Mouse (Mus musculus) testis, adult 2 months (tissue): ENCODE data around the gene Gpank1. TPM values are rescaled to one million over a fixed set of nuclear protein-coding genes. Genes with fewer than 3 reads are reported as not detected.
A peak's percentile ranks its signal among the peaks of the same experiment; 100 is the strongest.

Source experiments
- H3K27ac ChIP-seq: fragments of 200-500 bp; 2 replicates; pipeline ENCODE4 v1.5.1; 2012; ENCODE audit warnings: low read depth, low read length; ENCODE audit not compliant: control insufficient read depth, insufficient read depth
- H3K27me3 ChIP-seq: fragments of 200-500 bp; 2 replicates; pipeline ENCODE4 v1.6.1; 2012; ENCODE audit warnings: mild to moderate bottlenecking, low read length, moderate library complexity; ENCODE audit not compliant: control insufficient read depth, insufficient read depth
- H3K36me3 ChIP-seq: fragments of 200-500 bp; 2 replicates; pipeline ENCODE4 v1.6.1; 2012; ENCODE audit warnings: mild to moderate bottlenecking, low read length; ENCODE audit not compliant: control insufficient read depth, insufficient read depth
- H3K4me1 ChIP-seq: fragments of 200-500 bp; 2 replicates; pipeline ENCODE4 v1.6.1; 2012; ENCODE audit warnings: low read length; ENCODE audit not compliant: control insufficient read depth, insufficient read depth
- H3K4me3 ChIP-seq: fragments of 200-500 bp; 2 replicates; pipeline ENCODE4 v1.5.1; 2012; ENCODE audit warnings: low read depth, mild to moderate bottlenecking, low read length, moderate library complexity, mixed read lengths; ENCODE audit not compliant: control insufficient read depth
- CTCF ChIP-seq: fragments of 200-500 bp; IDR thresholded peaks from 2 replicates; pipeline ENCODE4 v1.5.1; 2012; ENCODE audit warnings: low read depth, mild to moderate bottlenecking, inconsistent platforms, low read length, moderate library complexity; ENCODE audit not compliant: control insufficient read depth, insufficient read depth, insufficient replicate concordance
- POLR2A ChIP-seq: fragments of 200-500 bp; IDR thresholded peaks from 2 replicates; pipeline ENCODE4 v1.6.1; 2012; ENCODE audit warnings: low read depth, mild to moderate bottlenecking, inconsistent platforms, low read length, moderate library complexity; ENCODE audit not compliant: control insufficient read depth
- polyA plus RNA-seq: library from polyadenylated mRNA; depleted of rRNA; stranded (reverse); fragments of >200 nt; gene quantifications from 2 replicates; pipeline ENCODE4 v1.2.3, GENCODE M21; 2012; rRNA removed

Gene Gpank1
- 70.0 and 73.6 TPM in 2 replicates for polyA plus RNA-seq

- peak within 1 kb of the TSS; percentile 97 for H3K27ac ChIP-seq
- TF ChIP-seq CTCF (no peak; the same call in 1 of the 2 replicates), POLR2A (peak; percentile 76)
- peaks cover 13% of the 10 kb centered on the region for H3K4me1 ChIP-seq
- H3K27me3 ChIP-seq = no peaks in the 10 kb centered on the region
- H3K36me3 ChIP-seq = no peaks in the 10 kb centered on the region; the same call in none of the 2 replicates
- H3K4me3 ChIP-seq = peak within 1 kb of the TSS; percentile 96
Observed at GRCm38 (mm10) chr17:35121143-35121799, at the start of gene Gpank1. Gene Gpank1, plus strand, starts transcription at chr17:35121455.

GRCm38 (mm10) chr17:35074097-35074496, 47.2 kb upstream of the Gpank1 start:
- H3K4me1 ChIP-seq = peaks cover 2% of the 10 kb centered on the region
- H3K36me3 ChIP-seq = no peaks in the 10 kb centered on the region
- no peaks in the 10 kb centered on the region for H3K27me3 ChIP-seq
- H3K4me3 ChIP-seq = no peak overlapping the region
- H3K27ac ChIP-seq = no peak overlapping the region
- TF ChIP-seq POLR2A (no peak), CTCF (no peak)

- Histone ChIP-seq H3K4me1 (peaks cover 4% of the 10 kb centered on the region), H3K4me3 (no peak within 1 kb of the TSS), H3K27ac (peak within 1 kb of the TSS; percentile 44), H3K27me3 (no peaks in the 10 kb centered on the region), H3K36me3 (no peaks in the 10 kb centered on the region)
- TF ChIP-seq POLR2A (no peak), CTCF (no peak)
Observed at GRCm38 (mm10) chr17:35076507-35077176, 44.6 kb upstream of the Gpank1 start, which contains the start of gene Ly6g6e. Gene Ly6g6e, plus strand, starts transcription at chr17:35076902.

- no peak overlapping the region for H3K4me3 ChIP-seq
- H3K36me3 ChIP-seq = no peaks in the 10 kb centered on the region
- H3K4me1 ChIP-seq = peaks cover 4% of the 10 kb centered on the region
- no peak for TF ChIP-seq POLR2A
- TF ChIP-seq CTCF = no peak
- no peak overlapping the region for H3K27ac ChIP-seq
- no peaks in the 10 kb centered on the region for H3K27me3 ChIP-seq
Observed at GRCm38 (mm10) chr17:35077285-35077684, 44.0 kb upstream of the Gpank1 start.

GRCm38 (mm10) chr17:35077786-35078233, 43.4 kb upstream of the Gpank1 start, which contains the start of gene Ly6g6d:
Gene Ly6g6d, minus strand, starts transcription at chr17:35078065.
- peak within 1 kb of the TSS; percentile 44 for H3K27ac ChIP-seq
- no peak within 1 kb of the TSS for H3K4me3 ChIP-seq
- TF ChIP-seq CTCF (peak; percentile 43; the same call in 1 of the 2 replicates), POLR2A (no peak)
- no peaks in the 10 kb centered on the region for H3K27me3 ChIP-seq
- H3K36me3 ChIP-seq = no peaks in the 10 kb centered on the region
- H3K4me1 ChIP-seq = peaks cover 4% of the 10 kb centered on the region

- Histone ChIP-seq H3K4me3 (no peak overlapping the region), H3K36me3 (no peaks in the 10 kb centered on the region), H3K27me3 (no peaks in the 10 kb centered on the region), H3K27ac (no peak overlapping the region), H3K4me1 (peaks cover 2% of the 10 kb centered on the region)
- TF ChIP-seq CTCF (no peak), POLR2A (no peak)
Observed at GRCm38 (mm10) chr17:35079778-35080177, 41.5 kb upstream of the Gpank1 start.

GRCm38 (mm10) chr17:35080248-35080647, 41.0 kb upstream of the Gpank1 start:
- TF ChIP-seq CTCF = no peak
- no peak for TF ChIP-seq POLR2A

More at GRCm38 (mm10) chr17:35080248-35080647, 41.0 kb upstream of the Gpank1 start:
- H3K27me3 ChIP-seq = no peaks in the 10 kb centered on the region
- H3K27ac ChIP-seq = no peak overlapping the region
- H3K36me3 ChIP-seq = no peaks in the 10 kb centered on the region
- no peak overlapping the region for H3K4me3 ChIP-seq
- H3K4me1 ChIP-seq = peaks cover 2% of the 10 kb centered on the region
